Mouse (Mus musculus) c-Kit-positive CD71-positive TER-119-negative erythroid progenitor cells, embryonic 14.5 days (primary cell): ENCODE measurements around the gene Olfr1265.

ENCODE experiments used
- DNase-seq: peaks from one replicate; pipeline ENCODE4 v3.0.0-alpha.2; 2013; ENCODE audit warnings: low read depth

Olfr1265 gene

DNA sequence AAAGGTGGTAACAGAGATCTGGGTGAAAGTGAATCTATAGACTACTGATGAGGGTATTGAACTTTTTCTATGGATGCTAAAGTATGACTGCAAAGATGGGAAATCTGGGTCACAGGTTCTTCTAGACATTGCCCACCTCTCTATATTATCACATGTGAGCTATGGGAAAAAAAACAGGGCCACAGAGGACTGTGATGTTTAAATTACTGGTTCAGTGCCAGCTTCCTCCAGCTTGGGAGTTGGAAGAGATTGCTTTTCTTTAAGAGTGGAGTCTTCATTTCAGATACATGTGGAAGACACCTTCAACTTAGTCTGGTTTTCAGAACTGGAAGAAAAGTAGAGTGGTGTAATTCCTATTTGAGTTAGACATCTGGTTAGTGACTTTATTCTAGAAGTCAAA is at the start of gene Olfr1265:
Gene Olfr1265 (plus strand): TSS at position 301 of the 400 bp plus-strand sequence.
- DNase-seq = no peak

DNA sequence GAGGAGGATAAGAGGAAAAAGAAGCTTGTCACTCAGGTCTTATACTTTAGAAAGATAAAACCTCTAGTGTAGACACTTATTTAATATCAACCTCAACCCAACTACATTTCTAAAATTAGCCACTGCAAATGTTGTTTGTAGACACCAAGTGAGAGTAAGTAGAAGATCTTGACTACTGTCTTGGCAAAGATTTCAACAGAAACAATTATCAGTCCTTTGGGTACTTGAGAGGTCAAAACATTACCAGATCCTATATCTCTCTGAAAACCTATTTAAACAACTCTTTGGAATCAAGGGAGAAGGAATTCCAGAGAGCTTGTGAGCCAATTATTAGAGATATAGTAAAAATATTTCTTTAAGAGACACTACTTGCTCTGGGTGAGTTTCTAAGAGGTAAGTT is 44.2 kb upstream of the Olfr1265 start, which contains the start of gene Olfr1261:
Gene Olfr1261 (plus strand): TSS at position 301 of the 400 bp plus-strand sequence.
- DNase-seq = no peak

DNA sequence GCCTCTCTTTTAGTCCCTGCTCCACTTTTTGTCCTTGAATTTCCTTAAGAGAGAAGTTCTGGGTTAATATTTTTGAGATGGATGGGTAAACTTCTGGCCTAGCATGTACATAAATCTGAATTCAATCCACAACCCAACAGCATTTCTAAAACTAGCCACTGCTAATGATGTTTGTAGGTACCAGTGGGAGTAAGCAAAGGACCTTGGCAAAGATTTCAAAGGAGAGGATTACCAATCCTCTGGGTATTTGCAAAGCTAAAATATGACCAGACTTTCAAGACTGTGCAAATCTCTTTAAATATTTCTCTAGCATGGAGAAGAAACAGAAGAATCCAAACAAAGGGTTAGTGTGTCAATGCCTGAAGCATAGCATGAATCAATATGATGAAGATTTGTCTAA is 35.3 kb upstream of the Olfr1265 start, which contains the start of gene Olfr1262:
Gene Olfr1262 (plus strand): TSS at position 301 of the 400 bp plus-strand sequence.
- no peak for DNase-seq

DNA sequence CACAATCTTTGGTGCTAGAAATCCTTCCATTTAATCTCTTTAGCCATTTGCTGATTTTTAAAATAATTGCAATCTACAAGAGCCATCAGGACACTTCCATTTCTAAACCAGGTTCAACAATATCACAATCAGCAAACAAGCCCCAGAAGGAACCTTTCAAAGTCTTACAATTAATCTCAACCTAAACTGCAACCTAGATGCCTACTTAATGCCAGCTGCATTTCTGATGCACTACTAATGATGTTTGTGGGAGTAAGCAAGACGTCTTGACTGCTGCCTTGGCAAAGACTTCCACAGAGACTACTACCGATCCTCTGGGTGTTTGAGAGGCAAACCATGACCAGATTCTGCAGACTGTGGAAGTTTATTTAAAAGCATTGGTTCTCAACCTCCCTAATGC is 23.3 kb upstream of the Olfr1265 start, which contains the start of gene Olfr1263:
Gene Olfr1263 (plus strand): TSS at position 301 of the 400 bp plus-strand sequence.
- no peak for DNase-seq

DNA sequence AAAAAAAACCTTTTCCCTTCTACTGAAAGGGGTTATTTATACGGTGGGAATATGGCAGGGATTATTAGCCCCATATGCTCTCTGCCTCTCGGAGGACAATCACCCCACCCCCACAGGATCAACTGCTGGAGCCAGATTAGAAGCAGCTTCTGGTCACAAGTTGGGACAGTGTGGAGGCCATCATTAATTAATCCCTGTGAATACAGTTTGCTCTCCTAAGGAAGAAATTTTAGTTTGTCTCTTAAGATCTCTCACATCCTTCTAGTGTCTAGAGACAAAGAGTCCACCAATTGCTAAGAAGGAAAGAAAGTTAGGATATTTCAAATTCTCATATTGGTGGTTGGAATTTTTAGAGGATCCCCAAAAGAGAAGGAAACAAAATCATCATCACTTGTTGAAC is 9.7 kb upstream of the Olfr1265 start, which contains the start of gene Olfr1264:
Gene Olfr1264 (minus strand): TSS at position 101 of the 400 bp plus-strand sequence.
- no peak for DNase-seq

DNA sequence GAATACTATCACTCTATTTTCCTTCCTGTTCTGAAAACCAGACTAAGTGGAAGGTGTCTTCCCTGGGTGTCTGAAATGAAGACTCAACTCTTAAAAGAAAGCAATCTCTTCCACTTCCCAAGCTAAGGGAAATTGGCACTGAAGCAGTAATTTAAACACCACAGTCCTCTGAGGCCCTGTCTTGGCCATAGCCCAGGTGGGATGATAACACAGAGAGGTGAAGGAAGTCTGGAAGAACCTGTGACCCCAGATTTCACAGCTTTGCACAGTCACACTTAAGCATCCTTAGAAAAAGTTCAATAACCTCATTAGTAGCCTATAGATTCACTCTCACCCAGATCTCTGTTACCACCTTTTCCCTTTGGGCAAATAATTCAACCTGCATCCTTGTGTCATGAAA is 28.4 kb downstream of the Olfr1265 start, which contains the start of gene Olfr140:
Gene Olfr140 (minus strand): TSS at position 101 of the 400 bp plus-strand sequence.
- no peak for DNase-seq

DNA sequence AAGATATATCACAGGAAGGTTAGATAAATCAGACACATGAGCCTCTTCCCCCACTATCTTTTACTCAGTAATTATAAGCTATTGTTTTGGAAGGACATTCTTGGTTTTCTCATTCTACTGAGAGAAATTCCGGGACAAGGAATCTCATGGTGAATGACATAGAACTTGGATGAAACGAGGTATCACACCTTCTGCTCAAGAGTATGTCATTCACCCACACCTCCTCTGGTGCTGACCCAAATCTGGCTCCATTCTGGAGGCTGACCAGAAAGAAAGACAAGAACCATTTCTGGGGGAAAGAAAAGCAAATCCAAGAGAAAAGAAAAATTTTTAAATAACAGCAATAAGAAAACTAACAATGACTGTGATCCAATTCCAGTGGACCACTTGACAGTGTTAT is 34.9 kb downstream of the Olfr1265 start:
- no peak for DNase-seq
